Mouse (Mus musculus): ENCODE results near the gene Gdpgp1.

DNA sequence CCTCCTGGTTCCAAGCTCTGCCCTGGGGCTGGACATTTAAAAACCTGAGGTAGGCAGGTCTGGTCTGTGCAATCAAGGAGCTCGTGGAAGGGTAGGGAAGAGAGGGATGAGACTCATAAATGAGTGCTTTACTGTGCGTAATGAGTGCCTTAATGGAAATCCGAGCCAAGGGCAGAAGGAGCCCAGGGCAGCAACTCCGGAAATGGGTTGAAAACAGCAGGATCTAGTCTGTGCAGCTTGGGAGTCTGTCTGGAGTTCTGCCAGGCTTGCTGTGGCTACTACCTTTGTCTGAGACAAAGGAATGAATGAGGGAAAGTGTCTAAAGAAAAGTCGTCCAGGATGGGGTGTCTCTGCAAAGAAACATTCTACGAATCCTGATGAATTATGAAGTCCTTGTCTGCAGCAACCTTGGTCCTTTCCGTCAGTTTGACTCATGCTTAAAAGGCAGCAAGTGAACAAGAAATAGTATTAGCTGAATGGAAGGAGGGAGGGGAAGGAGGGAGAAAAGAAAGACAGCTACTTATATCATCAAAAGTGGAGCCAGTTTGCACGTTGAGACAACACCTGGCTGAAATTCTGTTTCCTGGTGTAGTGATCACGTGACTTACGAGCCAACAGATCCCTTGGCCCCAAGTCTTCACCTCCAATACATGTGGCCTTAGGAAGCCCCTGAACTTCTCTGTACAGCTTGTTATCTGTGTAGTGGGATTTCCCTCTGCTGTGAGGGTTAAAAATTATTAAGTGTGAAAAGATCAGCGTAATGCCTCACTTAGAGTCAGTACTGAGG lies 43.3 kb upstream of the Gdpgp1 start:
- TF ChIP-seq CTCF (IDR thresholded peaks at IDR 0.05; ENCODE audit: borderline replicate concordance, insufficient read depth, low read depth, low read length) (no peak), POLR2A (IDR thresholded peaks at IDR 0.05; ENCODE audit: borderline replicate concordance, insufficient read depth, low read length) (no peak)
